Mouse (Mus musculus) adrenal gland, adult 18-20 months (tissue): ENCODE measurements around the gene Olfr1395. TPM values are rescaled to one million over a fixed set of nuclear protein-coding genes. Genes with fewer than 3 reads are reported as not detected.

Experiments
- DNase-seq, 2 experiments: peaks; one replicate each; pipeline ENCODE4 v3.0.0; 2021 to 2022; ENCODE audit warnings: low spot score in 2 of 2
- long read RNA-seq, 2 experiments: library from polyadenylated mRNA; stranded (forward); transcript quantifications; one replicate each; pipeline ENCODE4 v2.0.0; 2021
- total RNA-seq, 2 experiments: library from RNA; stranded (reverse); gene quantifications; 1 replicate in 1 of 2; 2 replicates in 1 of 2; pipeline ENCODE4 v1.2.3; 2021

The Olfr1395 gene
- total RNA-seq, result not detected
- long read RNA-seq, experiment 1, result 0 reads
- long read RNA-seq, experiment 2, result 0 reads

DNA sequence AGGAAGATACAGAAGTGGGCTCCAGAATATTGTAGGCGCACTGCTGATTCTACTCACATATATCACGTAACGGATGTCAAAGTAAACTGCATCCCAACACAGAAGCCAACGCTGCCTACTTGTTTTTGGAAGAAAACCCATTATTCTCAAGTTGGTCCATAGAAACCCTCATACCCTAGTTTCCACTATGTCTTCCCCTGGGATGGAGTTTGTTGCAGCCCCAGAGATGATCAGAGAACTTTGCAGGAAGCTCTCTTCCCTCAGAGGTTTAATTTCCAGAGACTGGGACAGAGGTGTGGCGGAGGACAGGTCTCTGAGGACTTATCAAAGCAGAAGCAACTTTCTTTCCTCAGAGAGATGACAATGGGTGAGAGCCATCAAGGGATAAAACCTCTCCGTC, at the start of gene Olfr1395:
TSS of gene Olfr1395 (plus strand) at position 301 of the 400 bp plus-strand sequence.
- DNase-seq, result no peak

DNA sequence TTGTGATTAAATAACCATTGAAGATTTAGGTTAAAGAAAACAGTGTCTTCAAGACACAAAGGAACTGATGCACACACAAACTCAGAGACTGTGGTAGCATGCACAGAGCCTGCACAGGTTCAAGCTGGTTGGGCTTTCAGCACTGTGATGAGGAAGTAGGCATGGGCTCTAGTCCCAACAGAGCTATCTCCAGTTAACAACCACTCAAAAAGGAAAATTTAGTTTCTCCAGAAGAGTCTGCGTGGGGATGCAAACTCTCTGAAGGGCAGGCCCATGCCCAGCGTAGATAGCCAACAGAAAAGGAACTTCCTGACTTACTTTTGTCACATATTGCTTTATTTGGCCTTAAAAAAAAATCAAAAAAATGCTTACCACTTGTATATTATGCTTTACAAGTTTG, 49.3 kb upstream of the Olfr1395 start:
- no peak for DNase-seq

- DNase-seq, result no peak
These were observed 48.0 kb upstream of the Olfr1395 start for GRCm38 (mm10) chr11:49093861-49094660.

GRCm38 (mm10) chr11:49095367-49095766, 46.7 kb upstream of the Olfr1395 start:
- DNase-seq, result no peak

DNA sequence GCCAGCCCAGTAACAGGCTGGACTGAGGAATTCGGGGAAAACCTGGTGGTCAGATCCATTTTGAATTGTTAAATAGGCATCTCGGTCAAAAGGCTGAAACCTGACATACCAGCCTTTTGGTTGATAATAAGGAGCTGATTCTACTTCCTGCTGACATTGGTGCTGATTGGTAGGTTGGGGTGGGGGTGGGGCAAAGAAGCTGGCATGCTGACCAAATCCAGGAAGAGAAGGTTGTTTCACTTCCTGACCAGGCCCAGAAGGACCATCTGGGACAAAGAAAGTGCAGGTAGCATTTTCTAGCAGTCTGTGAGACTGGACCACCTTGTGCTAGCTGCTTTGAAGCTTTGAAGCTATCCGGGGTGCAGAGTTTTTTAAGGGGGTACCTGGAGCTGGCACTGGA, 41.7 kb upstream of the Olfr1395 start:
- no peak for DNase-seq

DNA sequence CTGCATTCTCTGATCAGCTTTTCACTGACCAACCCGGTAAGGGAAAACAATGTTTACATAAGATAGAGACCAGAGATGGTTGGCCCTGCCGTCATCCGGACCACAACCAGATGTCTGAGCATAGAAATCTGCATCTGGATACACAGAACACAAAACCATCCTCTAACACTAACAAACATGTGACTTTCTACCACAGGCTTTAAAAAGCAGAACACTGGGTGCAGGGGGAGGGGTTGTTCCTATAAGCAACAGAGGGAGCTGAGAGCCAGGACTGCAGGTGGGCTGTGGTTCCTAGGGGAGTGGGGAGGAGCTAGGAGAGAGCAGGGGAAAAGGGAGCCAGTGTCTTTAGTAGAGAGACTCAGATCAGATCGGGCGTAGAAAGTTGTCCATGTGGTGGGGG, 40.6 kb upstream of the Olfr1395 start:
- DNase-seq, result no peak

DNA sequence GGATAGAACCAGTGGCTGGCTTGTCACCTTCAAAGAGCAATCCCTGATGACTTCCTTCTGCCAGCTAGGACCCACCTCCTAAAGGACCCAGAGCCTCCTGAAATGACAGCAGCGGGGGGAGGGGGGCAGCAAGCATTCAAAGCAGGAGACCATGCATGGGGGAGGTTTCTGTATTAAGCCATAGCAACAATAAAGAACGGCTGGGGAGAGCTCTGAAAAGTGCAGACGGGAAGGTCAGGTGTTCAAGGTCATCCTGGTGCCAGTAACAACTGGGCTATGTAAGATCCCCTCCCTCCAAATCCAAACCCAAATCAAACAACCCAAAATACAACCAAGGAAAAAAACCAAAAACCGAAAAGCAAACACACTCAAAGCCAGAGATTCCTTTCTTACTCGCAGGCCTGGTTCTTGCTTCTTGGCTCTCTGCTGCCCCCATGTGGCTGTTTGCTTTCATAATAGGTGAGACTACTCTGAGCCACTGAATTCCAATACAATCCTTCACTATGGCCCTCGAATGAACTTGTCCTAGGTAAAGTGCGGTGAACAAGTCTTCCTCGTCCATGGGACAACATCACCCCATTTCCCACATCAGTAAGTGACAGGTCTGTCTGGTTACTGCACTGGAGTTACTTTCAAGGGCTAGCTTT, 38.9 kb upstream of the Olfr1395 start:
- peak; percentile 87 to 92 for DNase-seq

DNA sequence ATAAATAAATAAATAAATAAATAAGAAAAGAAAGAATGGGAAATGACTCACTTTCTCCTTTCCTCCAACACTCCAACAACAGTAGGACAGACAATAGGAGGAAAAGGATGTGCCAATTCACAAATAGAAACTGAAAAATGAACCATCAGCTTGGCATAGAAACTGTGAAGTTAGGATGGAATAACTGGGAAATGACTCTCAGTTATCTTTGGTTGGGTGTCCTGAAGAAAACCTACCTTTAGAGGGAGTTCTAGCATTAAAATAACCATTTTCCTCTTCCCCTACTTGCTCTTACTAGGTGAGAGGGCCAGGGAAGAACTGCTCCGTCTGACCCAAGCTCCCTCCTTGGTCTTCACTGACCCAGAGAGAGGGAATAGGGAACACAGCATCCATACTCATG, 36.3 kb upstream of the Olfr1395 start:
- DNase-seq, result no peak

DNA sequence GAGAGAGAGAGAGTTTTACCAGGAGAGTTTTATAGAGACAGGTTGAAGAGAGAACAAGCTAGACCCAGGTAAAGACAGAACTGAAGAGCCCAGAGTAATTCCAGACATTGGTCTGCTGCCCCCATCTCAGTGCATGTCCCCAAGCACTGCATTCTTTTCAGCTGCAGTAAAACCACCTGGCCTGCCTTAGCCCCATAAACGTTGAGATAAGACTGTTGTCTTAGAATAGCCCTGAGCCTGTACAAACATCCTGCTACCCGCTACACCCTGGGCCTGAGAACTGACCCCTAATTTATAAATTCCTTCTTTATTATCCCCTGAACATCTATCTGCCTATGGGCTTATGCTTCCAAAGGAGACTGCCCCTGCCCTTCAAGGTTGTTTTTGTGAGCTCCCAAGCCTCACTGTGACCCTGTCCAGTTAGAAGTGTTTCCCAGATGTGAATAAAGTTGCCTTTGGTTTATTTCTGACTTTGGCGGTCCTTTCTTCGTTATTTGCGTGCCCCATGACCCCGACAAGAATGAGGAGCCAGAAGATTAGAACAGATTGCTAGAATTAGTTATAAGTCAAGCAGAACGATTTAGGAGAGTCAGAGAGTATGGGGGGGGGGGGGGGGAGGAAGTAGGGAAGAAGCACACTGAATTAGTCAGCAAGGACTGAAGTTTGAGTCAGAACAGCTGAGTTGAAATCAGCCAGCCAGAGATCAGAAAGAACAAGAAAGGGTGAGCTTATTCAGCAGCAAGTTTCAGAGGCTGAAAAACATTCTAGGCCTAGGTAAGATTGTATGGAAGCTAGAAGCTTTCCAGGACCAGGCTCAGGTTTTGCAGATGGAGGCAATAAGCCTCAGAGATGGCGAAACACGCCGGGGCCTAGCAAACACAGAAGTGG, 34.2 kb upstream of the Olfr1395 start:
- DNase-seq, result no peak

DNA sequence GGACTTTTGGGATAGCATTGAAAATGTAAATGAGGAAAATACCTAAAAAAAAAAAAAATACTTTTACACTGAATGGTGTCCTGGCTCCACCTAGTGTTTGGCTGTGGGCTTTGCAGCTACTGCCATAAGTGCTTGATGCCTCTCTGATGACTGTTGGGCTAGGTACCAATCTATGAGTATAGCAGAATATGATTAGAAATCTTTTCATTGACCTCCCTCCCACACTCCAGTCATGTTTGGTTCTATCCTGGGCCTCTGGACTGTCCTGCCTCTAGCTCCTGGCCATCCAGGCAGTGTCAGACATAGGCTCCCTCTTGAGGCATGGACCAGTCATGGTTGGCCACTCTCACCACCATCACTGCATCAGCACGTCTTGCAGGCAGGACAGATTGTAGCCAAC, 33.2 kb upstream of the Olfr1395 start:
- no peak for DNase-seq

DNA sequence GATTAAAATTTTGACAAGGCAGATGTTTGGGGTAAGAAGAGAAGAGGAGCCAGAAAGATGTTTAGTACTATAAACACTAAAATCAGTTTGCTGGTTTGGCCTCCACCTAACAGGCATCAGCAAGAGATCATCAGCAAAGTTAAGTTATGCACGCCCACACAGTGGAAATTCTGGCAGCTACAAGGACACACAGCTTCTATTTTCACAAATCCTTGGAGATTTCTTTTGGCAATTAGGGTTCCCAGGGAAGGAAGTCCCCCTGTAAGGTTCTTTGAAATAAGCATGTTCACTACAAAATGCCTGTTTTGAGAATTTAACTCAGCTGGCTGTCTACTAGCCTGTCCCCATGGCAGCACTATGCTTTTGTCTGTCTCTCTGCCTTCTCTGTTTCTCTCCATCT, 31.1 kb upstream of the Olfr1395 start:
- DNase-seq, result no peak

GRCm38 (mm10) chr11:49112624-49113219, 29.4 kb upstream of the Olfr1395 start:
- DNase-seq, result no peak

DNA sequence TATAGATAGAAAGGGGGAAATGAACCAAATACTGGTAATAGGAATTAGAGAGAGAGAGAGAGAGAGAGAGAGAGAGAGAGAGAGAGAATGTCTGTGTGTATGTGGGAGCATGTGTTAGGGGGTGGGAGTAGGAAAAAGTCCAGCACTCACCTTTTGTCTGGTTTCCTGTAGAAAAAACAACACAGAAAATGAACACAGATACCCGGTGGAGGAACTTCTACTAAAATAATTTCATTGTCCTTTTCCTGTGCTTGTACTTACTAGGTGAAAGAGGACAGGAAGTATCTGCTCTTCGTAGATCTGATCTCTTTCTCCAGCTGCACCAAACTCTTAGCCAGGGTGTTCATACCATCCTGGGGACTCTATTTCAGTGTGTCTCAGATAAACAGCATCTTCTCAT, 27.9 kb upstream of the Olfr1395 start:
- no peak for DNase-seq

GRCm38 (mm10) chr11:49114774-49115173, 27.3 kb upstream of the Olfr1395 start, which contains the start of gene Olfr1396:
TSS of gene Olfr1396 (minus strand) at chr11:49114874.
- DNase-seq, result no peak

DNA sequence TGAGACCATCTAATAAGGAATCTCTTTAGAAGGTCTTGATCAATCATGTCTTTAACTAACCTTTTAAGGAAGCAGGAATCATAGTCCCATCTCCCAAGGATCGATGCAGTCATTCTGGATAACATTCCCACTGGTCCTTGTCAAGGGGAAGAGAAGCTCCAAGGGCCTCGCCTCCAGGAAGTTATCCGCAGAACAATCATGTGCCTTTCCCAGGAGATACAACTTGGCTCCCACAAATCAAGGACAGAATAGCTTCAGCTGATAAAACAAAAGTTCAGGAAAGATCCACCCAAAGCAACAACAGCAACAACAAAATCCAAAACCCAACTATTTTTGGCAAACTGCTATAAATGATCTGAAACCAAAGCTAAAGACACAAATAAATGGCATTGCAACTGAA, 22.4 kb upstream of the Olfr1395 start:
- no peak for DNase-seq

DNA sequence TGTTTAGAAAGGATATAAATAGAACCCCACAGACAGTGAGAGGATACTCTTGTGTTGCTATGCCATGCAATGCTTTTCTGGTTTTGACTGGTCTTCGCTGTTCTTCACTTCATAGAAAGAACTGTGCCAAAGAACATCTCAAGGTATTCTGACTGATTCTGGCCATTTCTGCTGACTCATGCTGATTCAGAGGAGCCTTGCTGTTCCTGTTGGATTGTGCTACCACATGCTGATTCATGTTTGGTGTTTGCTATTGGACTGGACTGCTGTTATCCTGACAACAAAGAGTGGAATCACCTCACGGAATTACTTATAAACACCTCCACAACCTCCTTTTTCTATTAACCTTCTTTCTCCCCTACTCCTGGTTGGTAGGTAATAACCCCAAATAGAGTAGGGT, 17.9 kb upstream of the Olfr1395 start:
- DNase-seq, result no peak

- DNase-seq, result no peak
These were observed 12.0 kb downstream of the Olfr1395 start, which contains the start of gene Olfr1394 for GRCm38 (mm10) chr11:49154077-49154476. TSS of gene Olfr1394 (plus strand) at chr11:49154377.

DNA sequence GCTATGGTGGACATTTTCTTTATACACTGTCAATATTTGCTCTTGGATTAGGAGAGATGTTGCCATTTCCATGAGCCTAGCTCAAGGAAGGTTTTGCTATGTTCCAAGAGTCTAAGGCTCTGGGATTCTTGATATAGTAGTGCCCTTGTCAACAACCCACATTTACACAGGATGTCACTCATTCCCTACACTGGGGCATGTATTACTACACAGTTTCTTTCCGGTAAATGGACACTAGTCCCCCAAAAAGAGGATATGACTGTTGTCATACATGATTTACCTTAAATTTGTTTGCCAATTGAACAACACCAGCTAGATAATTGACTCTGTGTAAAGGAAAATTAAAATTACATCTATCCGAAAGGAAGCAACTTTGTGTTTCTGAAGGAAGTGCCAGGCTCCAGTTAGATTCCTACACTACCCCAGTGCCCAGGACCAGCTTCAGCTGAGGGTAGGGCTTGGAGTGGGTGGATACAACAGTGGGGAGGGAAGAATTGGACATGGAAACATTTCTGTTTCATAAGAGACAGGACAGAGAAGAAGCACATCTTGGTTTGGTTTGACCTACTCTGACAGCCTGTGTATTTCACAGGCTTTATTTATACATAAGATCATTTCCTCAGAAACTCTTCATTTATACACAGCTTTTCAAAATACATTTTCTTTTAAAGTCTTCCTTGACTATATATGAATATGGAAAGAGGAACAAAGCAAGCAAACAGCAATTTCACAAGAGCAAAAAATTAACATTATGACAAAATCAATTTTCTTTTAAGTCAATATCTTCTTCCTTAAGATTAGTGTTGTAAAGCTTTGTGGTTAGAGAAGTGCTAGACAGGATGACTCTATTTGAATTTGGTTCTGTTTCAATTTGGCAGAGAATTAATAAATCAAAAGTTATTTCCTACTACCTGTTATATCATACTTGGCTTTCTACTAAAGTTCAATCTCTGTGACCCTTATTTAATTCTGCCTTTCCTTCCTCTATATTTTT, 15.0 kb downstream of the Olfr1395 start:
- no peak for DNase-seq

DNA sequence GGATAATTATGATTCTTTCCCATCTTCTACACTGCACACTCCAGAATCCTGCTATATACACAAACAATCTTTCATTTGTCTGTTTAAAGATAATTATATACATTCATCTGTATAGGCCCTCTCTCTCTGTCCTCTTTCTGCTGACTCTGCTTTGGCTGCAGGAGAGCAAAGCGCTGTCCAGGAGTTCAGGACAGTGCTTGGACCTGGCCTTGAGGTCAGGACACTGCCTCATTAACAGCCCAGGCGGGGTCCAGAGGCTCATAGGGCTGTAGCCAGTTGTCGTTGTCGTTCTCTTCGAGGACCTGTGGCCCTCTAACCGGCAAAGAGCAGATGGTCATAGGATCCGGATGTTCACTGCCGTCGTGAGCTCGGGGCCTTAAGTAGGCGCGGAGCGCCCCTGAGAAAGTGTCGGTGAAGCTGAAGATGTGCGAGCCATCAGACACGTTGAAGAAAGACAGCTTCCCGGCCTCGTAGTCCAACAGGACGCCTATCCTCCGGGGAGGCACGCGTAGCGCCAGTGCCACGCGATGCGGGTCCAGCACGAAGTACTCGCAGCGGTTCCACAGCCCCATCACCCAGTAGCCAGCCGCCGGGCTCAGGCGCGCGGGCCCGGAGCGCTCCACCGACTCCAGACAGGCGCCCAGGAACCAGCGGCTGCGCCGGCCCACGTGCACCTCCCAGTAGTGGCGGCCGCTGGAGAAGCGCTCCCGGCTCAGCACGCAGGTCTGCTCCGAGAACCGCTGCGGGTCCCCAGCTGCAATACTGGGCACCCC, 27.0 kb downstream of the Olfr1395 start:
- DNase-seq, result no peak
